Mouse (Mus musculus): ENCODE results near the gene Cdh13. TPM values are rescaled to one million over a fixed set of nuclear protein-coding genes. Genes with fewer than 3 reads are reported as not detected.

The Cdh13 gene
- polyA plus RNA-seq, 1 experiment: not detected

- TF ChIP-seq POLR2A (IDR thresholded peaks at IDR 0.05; ENCODE audit: borderline replicate concordance, control insufficient read depth, low read depth, low read length): no peak
- Histone ChIP-seq H3K4me3 (replicated peaks; ENCODE audit: control insufficient read depth, low read depth, low read length) (no peak overlapping the region), H3K27ac (ENCODE audit: control insufficient read depth, insufficient read depth, low read depth, low read length, poor library complexity) (no peak overlapping the region), H3K4me1 (ENCODE audit: control insufficient read depth, insufficient read depth, low read length) (no peaks in the 10 kb centered on the region)
- WGBS: 78% methylated on average over 5 of the region's 5 CpGs
These were observed 381.5 kb downstream of the Cdh13 start for GRCm38 (mm10) chr8:118665081-118665480.

GRCm38 (mm10) chr8:118667736-118668135 lies 384.2 kb downstream of the Cdh13 start:
- Histone ChIP-seq H3K27ac (ENCODE audit: control insufficient read depth, insufficient read depth, low read depth, low read length, poor library complexity) (no peak overlapping the region), H3K4me3 (replicated peaks; ENCODE audit: control insufficient read depth, low read depth, low read length) (no peak overlapping the region), H3K4me1 (ENCODE audit: control insufficient read depth, insufficient read depth, low read length) (no peaks in the 10 kb centered on the region)
- 73% methylated on average over 4 of the region's 4 CpGs for WGBS
- no peak for TF ChIP-seq CTCF (IDR thresholded peaks at IDR 0.05; ENCODE audit: control insufficient read depth, insufficient read depth, low read length)
- no peak for TF ChIP-seq POLR2A (IDR thresholded peaks at IDR 0.05; ENCODE audit: borderline replicate concordance, control insufficient read depth, low read depth, low read length)

DNA sequence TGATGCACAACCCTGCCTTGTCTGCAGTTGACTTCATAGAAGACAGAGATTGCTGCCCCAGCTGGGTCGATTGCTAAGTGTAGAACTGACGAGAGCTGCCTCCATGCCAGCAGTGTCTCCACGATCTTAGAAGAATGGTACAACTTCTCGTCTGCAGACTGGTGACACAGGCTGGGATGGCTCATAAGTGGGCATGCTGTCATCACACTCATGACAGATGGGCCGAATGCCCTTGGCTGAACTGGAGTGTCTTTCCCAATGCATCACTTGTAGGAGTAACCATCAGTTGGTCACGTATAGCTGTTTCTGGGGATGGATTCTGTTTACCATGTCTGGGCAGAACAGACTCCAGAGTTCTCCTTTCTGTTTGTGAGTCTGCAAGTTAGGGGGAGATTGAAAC lies 392.7 kb downstream of the Cdh13 start:
- TF ChIP-seq CTCF (IDR thresholded peaks at IDR 0.05; ENCODE audit: control insufficient read depth, insufficient read depth, low read length) (no peak), POLR2A (IDR thresholded peaks at IDR 0.05; ENCODE audit: borderline replicate concordance, control insufficient read depth, low read depth, low read length) (no peak)
- Histone ChIP-seq H3K4me1 (ENCODE audit: control insufficient read depth, insufficient read depth, low read length) (no peaks in the 10 kb centered on the region), H3K27ac (ENCODE audit: control insufficient read depth, insufficient read depth, low read depth, low read length, poor library complexity) (no peak overlapping the region), H3K4me3 (replicated peaks; ENCODE audit: control insufficient read depth, low read depth, low read length) (no peak overlapping the region)
- WGBS: 79% methylated on average over 6 of the region's 6 CpGs

DNA sequence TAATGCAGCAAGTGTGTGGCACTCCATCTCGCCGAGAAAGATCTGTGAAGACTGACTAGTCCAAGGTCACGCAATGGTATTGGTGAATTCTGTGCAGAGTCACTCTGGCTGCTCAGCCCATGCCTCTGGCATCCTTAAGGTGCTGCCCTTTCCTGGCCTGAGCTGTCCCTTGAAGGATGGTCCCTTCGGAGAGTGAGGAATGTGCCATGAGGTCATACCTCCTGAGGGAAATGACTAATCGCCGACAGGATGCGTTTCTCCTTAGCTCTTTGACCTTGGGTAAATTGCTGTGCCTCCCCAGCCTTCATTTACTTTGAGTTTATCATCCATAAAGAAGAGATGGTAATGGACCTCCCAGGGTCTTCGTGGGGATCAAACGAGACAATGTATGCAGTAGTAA lies 395.8 kb downstream of the Cdh13 start:
- TF ChIP-seq POLR2A (IDR thresholded peaks at IDR 0.05; ENCODE audit: borderline replicate concordance, control insufficient read depth, low read depth, low read length): no peak
- TF ChIP-seq CTCF (IDR thresholded peaks at IDR 0.05; ENCODE audit: control insufficient read depth, insufficient read depth, low read length): no peak
- Histone ChIP-seq H3K27ac (ENCODE audit: control insufficient read depth, insufficient read depth, low read depth, low read length, poor library complexity) (no peak overlapping the region), H3K4me1 (ENCODE audit: control insufficient read depth, insufficient read depth, low read length) (no peaks in the 10 kb centered on the region), H3K4me3 (replicated peaks; ENCODE audit: control insufficient read depth, low read depth, low read length) (no peak overlapping the region)
- 57% methylated on average over 9 of the region's 9 CpGs for WGBS

GRCm38 (mm10) chr8:118683386-118683785 lies 399.9 kb downstream of the Cdh13 start:
- Histone ChIP-seq H3K4me3 (replicated peaks; ENCODE audit: control insufficient read depth, low read depth, low read length) (no peak overlapping the region), H3K4me1 (ENCODE audit: control insufficient read depth, insufficient read depth, low read length) (no peaks in the 10 kb centered on the region), H3K27ac (ENCODE audit: control insufficient read depth, insufficient read depth, low read depth, low read length, poor library complexity) (no peak overlapping the region)
- 76% methylated on average over 3 of the region's 3 CpGs for WGBS
- TF ChIP-seq POLR2A (IDR thresholded peaks at IDR 0.05; ENCODE audit: borderline replicate concordance, control insufficient read depth, low read depth, low read length) (no peak), CTCF (IDR thresholded peaks at IDR 0.05; ENCODE audit: control insufficient read depth, insufficient read depth, low read length) (no peak)

DNA sequence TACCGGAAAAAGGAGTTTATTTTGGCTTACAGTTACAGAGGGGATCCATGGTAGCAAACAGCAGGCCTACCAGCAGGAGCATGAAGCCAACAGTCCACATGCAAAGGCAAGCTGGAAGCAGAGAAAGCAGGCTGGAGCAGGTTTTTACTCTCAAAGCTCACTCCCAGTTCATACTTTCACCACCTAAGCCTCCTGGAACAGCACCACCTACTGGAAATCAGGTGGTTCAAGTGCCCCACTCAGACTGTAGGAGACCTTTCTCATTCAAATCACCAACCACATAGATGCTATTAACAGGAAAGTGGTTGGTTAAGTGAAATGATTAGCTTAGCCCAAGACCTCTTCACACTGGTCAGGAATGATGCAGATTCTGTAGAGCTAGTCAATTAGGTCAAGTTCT lies 402.3 kb downstream of the Cdh13 start:
- 91% methylated on average over 1 of the region's 1 CpGs for WGBS
- TF ChIP-seq POLR2A (IDR thresholded peaks at IDR 0.05; ENCODE audit: borderline replicate concordance, control insufficient read depth, low read depth, low read length) (no peak), CTCF (IDR thresholded peaks at IDR 0.05; ENCODE audit: control insufficient read depth, insufficient read depth, low read length) (no peak)
- no peak overlapping the region for H3K4me3 ChIP-seq (replicated peaks; ENCODE audit: control insufficient read depth, low read depth, low read length)
- H3K4me1 ChIP-seq (ENCODE audit: control insufficient read depth, insufficient read depth, low read length): no peaks in the 10 kb centered on the region
- no peak overlapping the region for H3K27ac ChIP-seq (ENCODE audit: control insufficient read depth, insufficient read depth, low read depth, low read length, poor library complexity)

GRCm38 (mm10) chr8:118689849-118690248 lies 406.3 kb downstream of the Cdh13 start:
- no peak overlapping the region for H3K4me3 ChIP-seq (replicated peaks; ENCODE audit: control insufficient read depth, low read depth, low read length)
- no peaks in the 10 kb centered on the region for H3K4me1 ChIP-seq (ENCODE audit: control insufficient read depth, insufficient read depth, low read length)
- WGBS: 42% methylated on average over 1 of the region's 1 CpGs
- no peak overlapping the region for H3K27ac ChIP-seq (ENCODE audit: control insufficient read depth, insufficient read depth, low read depth, low read length, poor library complexity)
- TF ChIP-seq POLR2A (IDR thresholded peaks at IDR 0.05; ENCODE audit: borderline replicate concordance, control insufficient read depth, low read depth, low read length) (no peak), CTCF (IDR thresholded peaks at IDR 0.05; ENCODE audit: control insufficient read depth, insufficient read depth, low read length) (no peak)

DNA sequence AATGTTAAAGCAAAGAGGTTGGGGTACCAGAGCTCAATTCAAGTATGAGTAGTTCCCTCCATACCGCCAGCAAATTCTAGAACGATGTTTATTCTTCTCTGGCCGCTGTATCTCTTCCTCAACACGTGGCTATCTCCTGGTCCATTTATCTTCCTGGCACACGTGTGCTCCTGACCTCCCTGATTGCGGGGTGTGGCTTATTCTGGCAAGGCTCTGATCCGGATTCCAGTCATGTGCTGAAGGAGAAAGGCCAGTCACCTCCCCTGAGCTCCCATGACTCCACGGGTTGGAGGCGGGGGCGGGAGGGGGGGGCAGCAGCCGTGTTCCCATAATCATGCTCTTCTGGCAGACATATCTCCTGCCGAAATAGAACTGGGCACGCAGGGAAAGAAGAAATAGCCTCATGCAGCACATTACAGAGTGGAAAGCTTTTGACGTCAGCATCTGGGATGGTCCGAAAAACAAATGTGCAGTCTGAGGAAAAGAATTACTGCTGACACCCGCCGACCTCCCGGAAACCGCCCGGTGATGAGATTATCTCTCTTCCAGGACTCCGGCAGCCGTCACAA lies 417.9 kb downstream of the Cdh13 start:
- no peak overlapping the region for H3K4me3 ChIP-seq (replicated peaks; ENCODE audit: control insufficient read depth, low read depth, low read length)
- H3K27ac ChIP-seq (ENCODE audit: control insufficient read depth, insufficient read depth, low read depth, low read length, poor library complexity): no peak overlapping the region
- 82% methylated on average over 22 of the region's 22 CpGs for WGBS
- TF ChIP-seq POLR2A (IDR thresholded peaks at IDR 0.05; ENCODE audit: borderline replicate concordance, control insufficient read depth, low read depth, low read length) (no peak), CTCF (IDR thresholded peaks at IDR 0.05; ENCODE audit: control insufficient read depth, insufficient read depth, low read length) (no peak)
- no peaks in the 10 kb centered on the region for H3K4me1 ChIP-seq (ENCODE audit: control insufficient read depth, insufficient read depth, low read length)

GRCm38 (mm10) chr8:118709366-118709765 lies 425.8 kb downstream of the Cdh13 start:
- TF ChIP-seq CTCF (IDR thresholded peaks at IDR 0.05; ENCODE audit: control insufficient read depth, insufficient read depth, low read length) (no peak), POLR2A (IDR thresholded peaks at IDR 0.05; ENCODE audit: borderline replicate concordance, control insufficient read depth, low read depth, low read length) (no peak)
- Histone ChIP-seq H3K4me1 (ENCODE audit: control insufficient read depth, insufficient read depth, low read length) (no peaks in the 10 kb centered on the region), H3K4me3 (replicated peaks; ENCODE audit: control insufficient read depth, low read depth, low read length) (no peak overlapping the region), H3K27ac (ENCODE audit: control insufficient read depth, insufficient read depth, low read depth, low read length, poor library complexity) (no peak overlapping the region)
- WGBS: 74% methylated on average over 3 of the region's 3 CpGs

Measured in bone marrow, adult 2 months (tissue).